Mouse (Mus musculus): ENCODE data around the gene Col11a2. TPM values are rescaled to one million over a fixed set of nuclear protein-coding genes. Genes with fewer than 3 reads are reported as not detected.

Gene Col11a2
- total and polyA plus RNA-seq, 2 experiments from 2014 or later = 2.1 to 28.0 TPM

DNA sequence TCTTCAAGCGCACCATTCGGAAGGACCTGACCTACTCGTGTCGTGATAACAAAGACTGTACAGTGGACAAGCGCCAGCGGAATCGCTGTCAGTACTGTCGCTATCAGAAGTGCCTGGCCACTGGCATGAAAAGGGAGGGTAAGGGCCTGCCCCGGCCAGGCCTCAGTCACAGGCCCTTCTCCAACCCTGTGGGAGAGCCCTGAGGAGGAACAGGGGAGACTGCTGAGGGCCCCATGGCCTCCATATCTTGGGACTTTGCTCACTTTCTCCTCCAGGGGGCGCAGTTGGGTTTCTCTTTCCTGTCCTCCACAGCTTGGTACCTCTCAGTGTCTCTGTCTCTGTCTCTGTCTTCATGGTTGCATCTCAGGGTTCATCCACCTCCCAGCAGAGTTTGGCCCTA, 5.2 kb upstream of the Col11a2 start:
- TF ChIP-seq CTCF (IDR thresholded peaks at IDR 0.05; ENCODE audit: low read depth) = peak; percentile 74
- H3K9ac ChIP-seq = no peak overlapping the region
- no peak overlapping the region for H3K27ac ChIP-seq (ENCODE audit: low read depth, low read length)
- DNase-seq (peak; percentile 56), ATAC-seq (no peak)
- 73% methylated on average over 10 of the region's 10 CpGs for WGBS
- H3K4me2 ChIP-seq (ENCODE audit: low read depth) = no peak overlapping the region
- no peak overlapping the region for H3K4me3 ChIP-seq (ENCODE audit: low read depth, low read length)
- H3K4me1 ChIP-seq (ENCODE audit: insufficient read depth) = peaks cover 26% of the 10 kb centered on the region
- H3K9me3 ChIP-seq (ENCODE audit: low read length) = no peaks in the 10 kb centered on the region
- H3K27me3 ChIP-seq (ENCODE audit: insufficient read depth, low read length) = no peaks in the 10 kb centered on the region
- H3K36me3 ChIP-seq (ENCODE audit: insufficient read depth) = peaks cover 44% of the 10 kb centered on the region

DNA sequence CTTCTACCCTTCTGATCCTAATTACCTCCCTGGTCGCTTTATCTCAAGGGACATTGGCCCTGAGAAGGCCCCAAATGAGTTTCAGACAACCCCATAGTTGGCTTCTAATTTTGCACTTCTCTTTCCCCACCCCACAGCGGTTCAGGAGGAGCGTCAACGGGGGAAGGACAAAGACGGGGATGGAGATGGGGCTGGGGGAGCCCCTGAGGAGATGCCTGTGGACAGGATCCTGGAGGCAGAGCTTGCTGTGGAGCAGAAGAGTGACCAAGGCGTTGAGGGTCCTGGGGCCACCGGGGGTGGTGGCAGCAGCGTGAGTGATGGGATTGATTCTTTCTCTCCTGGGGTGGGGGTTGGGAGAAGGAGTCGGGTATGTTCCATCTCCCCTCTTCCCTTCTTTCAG, 3.7 kb upstream of the Col11a2 start:
- H3K27me3 ChIP-seq (ENCODE audit: insufficient read depth, low read length) = no peaks in the 10 kb centered on the region
- H3K27ac ChIP-seq (ENCODE audit: low read depth, low read length) = no peak overlapping the region
- no peaks in the 10 kb centered on the region for H3K9me3 ChIP-seq (ENCODE audit: low read length)
- H3K4me3 ChIP-seq (ENCODE audit: low read depth, low read length) = no peak overlapping the region
- H3K9ac ChIP-seq = no peak overlapping the region
- ATAC-seq (no peak), DNase-seq (no peak)
- TF ChIP-seq CTCF (IDR thresholded peaks at IDR 0.05; ENCODE audit: low read depth) = no peak
- peaks cover 19% of the 10 kb centered on the region for H3K4me1 ChIP-seq (ENCODE audit: insufficient read depth)
- no peak overlapping the region for H3K4me2 ChIP-seq (ENCODE audit: low read depth)
- peaks cover 33% of the 10 kb centered on the region for H3K36me3 ChIP-seq (ENCODE audit: insufficient read depth)
- WGBS = 89% methylated on average over 9 of the region's 9 CpGs

DNA sequence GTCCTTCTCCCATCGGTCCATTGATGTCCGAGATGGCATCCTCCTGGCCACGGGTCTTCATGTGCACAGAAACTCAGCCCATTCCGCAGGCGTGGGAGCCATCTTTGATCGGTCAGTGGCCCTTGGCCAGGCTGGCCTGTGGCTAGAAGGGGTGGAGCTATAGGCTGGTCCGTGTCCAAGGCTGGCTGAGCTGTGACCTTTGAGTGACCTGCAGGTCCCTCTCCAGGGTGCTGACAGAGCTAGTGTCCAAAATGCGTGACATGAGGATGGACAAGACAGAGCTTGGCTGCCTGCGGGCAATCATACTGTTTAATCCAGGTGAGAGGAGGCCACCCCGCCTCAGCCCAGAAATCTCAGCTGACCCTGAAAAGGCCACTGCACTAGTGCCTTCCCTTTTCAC, 2.6 kb upstream of the Col11a2 start:
- TF ChIP-seq CTCF (IDR thresholded peaks at IDR 0.05; ENCODE audit: low read depth) = no peak
- Histone ChIP-seq H3K4me2 (ENCODE audit: low read depth) (no peak overlapping the region), H3K27me3 (ENCODE audit: insufficient read depth, low read length) (no peaks in the 10 kb centered on the region), H3K36me3 (ENCODE audit: insufficient read depth) (peaks cover 33% of the 10 kb centered on the region), H3K4me1 (ENCODE audit: insufficient read depth) (peaks cover 15% of the 10 kb centered on the region), H3K9ac (no peak overlapping the region), H3K9me3 (ENCODE audit: low read length) (no peaks in the 10 kb centered on the region), H3K27ac (ENCODE audit: low read depth, low read length) (no peak overlapping the region), H3K4me3 (ENCODE audit: low read depth, low read length) (no peak overlapping the region)
- DNase-seq = no peak
- no peak for ATAC-seq
- WGBS = 86% methylated on average over 10 of the region's 10 CpGs

DNA sequence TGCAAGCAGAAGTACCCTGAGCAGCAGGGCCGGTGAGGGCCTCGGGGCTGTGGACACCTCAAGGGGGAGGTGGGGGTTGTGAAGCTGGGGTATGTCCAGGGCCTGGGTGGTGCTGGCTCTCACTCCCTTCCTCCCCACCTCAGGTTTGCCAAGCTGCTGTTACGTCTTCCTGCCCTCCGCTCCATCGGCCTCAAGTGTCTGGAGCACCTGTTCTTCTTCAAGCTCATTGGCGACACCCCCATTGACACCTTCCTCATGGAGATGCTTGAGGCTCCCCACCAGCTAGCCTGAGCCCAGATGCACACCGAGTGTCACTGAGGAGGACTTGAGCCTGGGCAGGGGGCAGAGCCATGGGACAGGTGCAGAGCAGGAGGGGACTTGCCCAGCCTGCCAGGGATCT, 2.0 kb upstream of the Col11a2 start:
- peaks cover 33% of the 10 kb centered on the region for H3K36me3 ChIP-seq (ENCODE audit: insufficient read depth)
- H3K9ac ChIP-seq = no peak overlapping the region
- no peak for ATAC-seq
- no peak overlapping the region for H3K4me3 ChIP-seq (ENCODE audit: low read depth, low read length)
- no peak for DNase-seq
- no peaks in the 10 kb centered on the region for H3K27me3 ChIP-seq (ENCODE audit: insufficient read depth, low read length)
- no peak overlapping the region for H3K27ac ChIP-seq (ENCODE audit: low read depth, low read length)
- H3K9me3 ChIP-seq (ENCODE audit: low read length) = no peaks in the 10 kb centered on the region
- no peak for TF ChIP-seq CTCF (IDR thresholded peaks at IDR 0.05; ENCODE audit: low read depth)
- H3K4me1 ChIP-seq (ENCODE audit: insufficient read depth) = peaks cover 15% of the 10 kb centered on the region
- 93% methylated on average over 7 of the region's 7 CpGs for WGBS
- no peak overlapping the region for H3K4me2 ChIP-seq (ENCODE audit: low read depth)

DNA sequence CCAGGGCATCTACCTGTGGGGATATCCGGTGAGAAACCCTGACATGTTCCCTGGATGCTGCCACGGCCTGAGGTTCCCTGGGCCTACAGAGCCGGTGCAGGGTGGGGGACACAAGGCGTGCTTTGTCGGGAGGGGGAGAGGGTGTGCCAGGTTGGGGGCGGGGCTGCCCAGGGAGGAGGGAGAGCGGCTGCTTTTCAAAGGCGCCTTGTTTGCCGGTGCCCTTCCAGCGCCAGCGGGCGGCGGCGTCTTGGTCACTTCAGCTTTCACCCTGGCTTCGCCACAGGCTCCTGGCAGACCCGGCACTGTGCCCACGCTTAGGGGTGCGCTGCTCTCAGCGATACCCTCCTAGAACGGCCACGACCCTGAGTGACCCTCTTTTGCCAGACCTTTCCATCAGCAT, 797 bp upstream of the Col11a2 start:
- Histone ChIP-seq H3K4me2 (ENCODE audit: low read depth) (peak overlapping the region; percentile 49), H3K27me3 (ENCODE audit: insufficient read depth, low read length) (no peaks in the 10 kb centered on the region), H3K27ac (ENCODE audit: low read depth, low read length) (no peak overlapping the region), H3K36me3 (ENCODE audit: insufficient read depth) (peaks cover 33% of the 10 kb centered on the region), H3K4me3 (ENCODE audit: low read depth, low read length) (peak overlapping the region; percentile 20), H3K9ac (no peak overlapping the region), H3K4me1 (ENCODE audit: insufficient read depth) (peaks cover 9% of the 10 kb centered on the region; the same call in 1 of the 2 replicates), H3K9me3 (ENCODE audit: low read length) (no peaks in the 10 kb centered on the region)
- 12% methylated on average over 19 of the region's 21 CpGs for WGBS
- DNase-seq = peak; percentile 39
- peak; percentile 36 for ATAC-seq
- no peak for TF ChIP-seq CTCF (IDR thresholded peaks at IDR 0.05; ENCODE audit: low read depth)

DNA sequence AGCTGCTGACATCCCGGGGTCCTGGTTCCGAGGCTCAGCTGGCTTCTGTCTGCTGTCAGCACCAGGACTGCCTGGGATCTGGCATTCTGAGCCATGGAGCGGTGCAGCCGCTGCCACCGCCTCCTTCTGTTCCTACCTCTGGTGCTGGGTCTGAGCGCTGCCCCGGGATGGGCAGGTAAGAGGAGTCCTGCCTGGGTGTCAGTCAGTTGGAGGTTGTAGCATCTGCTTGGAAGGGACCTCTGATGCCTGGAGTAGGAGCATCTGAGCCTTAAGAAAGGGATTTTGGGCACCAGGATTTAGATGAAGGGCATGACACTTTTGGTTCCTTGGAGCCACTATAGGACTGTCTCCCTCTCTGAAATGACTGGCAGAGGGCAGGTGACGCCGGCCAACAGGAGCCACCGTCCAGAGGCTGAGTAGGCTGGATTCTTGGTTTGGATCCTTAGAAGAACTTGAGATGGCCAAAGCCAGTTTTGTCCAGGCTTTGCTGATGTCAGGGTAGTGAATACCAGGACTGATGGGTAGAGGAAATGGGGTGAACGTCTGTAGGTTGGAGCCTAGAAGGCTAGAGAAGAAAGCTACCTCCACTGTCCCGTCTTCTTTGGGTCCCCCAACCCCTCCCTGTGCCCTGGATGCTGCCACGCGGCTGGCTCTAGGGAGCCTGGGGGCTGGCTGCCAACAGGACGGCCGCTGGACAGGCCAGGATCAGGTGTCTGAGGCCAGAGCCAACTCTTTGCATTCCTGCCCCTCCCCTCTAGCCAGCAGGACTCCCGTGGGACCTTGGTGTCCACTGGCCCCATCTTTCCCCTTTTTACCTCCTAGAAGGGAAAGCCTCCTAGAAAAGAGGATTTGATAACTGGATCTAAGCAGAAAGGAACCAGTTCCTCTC, 569 bp downstream of the Col11a2 start:
- Histone ChIP-seq H3K4me3 (ENCODE audit: low read depth, low read length) (peak overlapping the region; percentile 20), H3K9ac (peak overlapping the region; percentile 40; the same call in 1 of the 2 replicates), H3K27me3 (ENCODE audit: insufficient read depth, low read length) (no peaks in the 10 kb centered on the region), H3K36me3 (ENCODE audit: insufficient read depth) (peaks cover 33% of the 10 kb centered on the region), H3K27ac (ENCODE audit: low read depth, low read length) (no peak overlapping the region), H3K9me3 (ENCODE audit: low read length) (no peaks in the 10 kb centered on the region), H3K4me2 (ENCODE audit: low read depth) (peak overlapping the region; percentile 49), H3K4me1 (ENCODE audit: insufficient read depth) (peaks cover 9% of the 10 kb centered on the region; the same call in 1 of the 2 replicates)
- DNase-seq = peak; percentile 20
- ATAC-seq = peak; percentile 18
- 27% methylated on average over 17 of the region's 17 CpGs for WGBS
- TF ChIP-seq CTCF (IDR thresholded peaks at IDR 0.05; ENCODE audit: low read depth) = no peak

DNA sequence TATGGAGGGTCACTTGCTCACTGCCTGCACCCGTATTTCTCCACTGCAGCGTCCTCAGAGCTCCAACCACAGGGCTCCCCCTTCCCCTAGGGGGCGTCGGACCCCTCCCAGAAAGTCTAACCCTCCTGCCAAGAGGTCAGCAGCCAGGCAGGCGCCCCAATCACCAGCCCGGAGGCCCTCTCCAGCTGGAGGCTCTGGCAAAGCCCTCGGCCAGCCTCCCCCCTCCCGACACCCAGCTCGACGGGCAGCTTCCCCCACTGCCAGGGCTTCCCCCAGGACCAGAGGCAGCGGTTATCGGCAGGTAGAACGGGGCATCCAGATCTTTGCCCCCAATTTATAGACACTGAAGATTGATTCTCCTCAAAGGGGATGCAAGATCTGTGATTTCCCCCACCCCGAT, 6.7 kb downstream of the Col11a2 start:
- DNase-seq = no peak

More for the DNA sequence above, 6.7 kb downstream of the Col11a2 start:
- Histone ChIP-seq H3K4me2 (ENCODE audit: low read depth) (no peak overlapping the region), H3K27me3 (ENCODE audit: insufficient read depth, low read length) (no peaks in the 10 kb centered on the region), H3K4me3 (ENCODE audit: low read depth, low read length) (no peak overlapping the region), H3K9ac (no peak overlapping the region), H3K27ac (ENCODE audit: low read depth, low read length) (no peak overlapping the region), H3K9me3 (ENCODE audit: low read length) (no peaks in the 10 kb centered on the region), H3K4me1 (ENCODE audit: insufficient read depth) (no peaks in the 10 kb centered on the region), H3K36me3 (ENCODE audit: insufficient read depth) (no peaks in the 10 kb centered on the region)
- no peak for TF ChIP-seq CTCF (IDR thresholded peaks at IDR 0.05; ENCODE audit: low read depth)
- no peak for ATAC-seq
- 83% methylated on average over 14 of the region's 14 CpGs for WGBS

Measured in forebrain, postnatal 0 days (tissue).